Mouse (Mus musculus): Measurements from ENCODE around the gene Rnh1.

- TF ChIP-seq CTCF (IDR thresholded peaks at IDR 0.05; ENCODE audit: extremely low read depth, insufficient read length, insufficient replicate concordance, low read depth, low read length) (no peak), POLR2A (IDR thresholded peaks at IDR 0.05; ENCODE audit: low read depth, low read length) (no peak)
Measured at GRCm38 (mm10) chr7:141143861-141144260, 28.8 kb downstream of the Rnh1 start.

All from small intestine, adult 2 months (tissue).